Mouse (Mus musculus): ENCODE results near the gene Traf2. TPM values are rescaled to one million over a fixed set of nuclear protein-coding genes. Genes with fewer than 3 reads are reported as not detected.

The Traf2 gene
- polyA plus RNA-seq (2016; fragmentation: Nextera tagmentation; extraction: Ambion mirVana): 26.9 and 28.0 TPM in 2 replicates

- Histone ChIP-seq H3K4me3 (peak within 1 kb of the TSS; percentile 70), H3K27me3 (replicated peaks) (no peaks in the 10 kb centered on the region), H3K36me3 (no peaks in the 10 kb centered on the region), H3K4me1 (peaks cover 10% of the 10 kb centered on the region), H3K27ac (no peak within 1 kb of the TSS), H3K4me2 (replicated peaks) (peak within 1 kb of the TSS; percentile 72), H3K9me3 (no peaks in the 10 kb centered on the region), H3K9ac (peak within 1 kb of the TSS; percentile 67)
- 3% methylated on average over 48 of the region's 48 CpGs for WGBS
- ATAC-seq (ENCODE audit: low FRiP score, low read depth): peak; percentile 99
Measured at GRCm38 (mm10) chr2:25546811-25547491, at the start of gene Traf2. Gene Traf2, minus strand, starts transcription at chr2:25546940.

- H3K9ac ChIP-seq: no peak overlapping the region
- no peaks in the 10 kb centered on the region for H3K9me3 ChIP-seq
- H3K27ac ChIP-seq: no peak overlapping the region
- H3K4me2 ChIP-seq (replicated peaks): no peak overlapping the region
- no peaks in the 10 kb centered on the region for H3K4me1 ChIP-seq
- H3K36me3 ChIP-seq: peaks cover 90% of the 10 kb centered on the region
- H3K4me3 ChIP-seq: no peak overlapping the region
- H3K27me3 ChIP-seq (replicated peaks): no peaks in the 10 kb centered on the region
- ATAC-seq (ENCODE audit: low FRiP score, low read depth): no peak
- WGBS: 88% methylated on average over 2 of the region's 2 CpGs
Measured at GRCm38 (mm10) chr2:25591863-25592262, 45.1 kb upstream of the Traf2 start.

- Histone ChIP-seq H3K4me3 (no peak overlapping the region), H3K4me1 (peaks cover 5% of the 10 kb centered on the region; the same call in 1 of the 2 replicates), H3K27ac (no peak overlapping the region), H3K36me3 (peaks cover 92% of the 10 kb centered on the region), H3K9ac (no peak overlapping the region), H3K9me3 (no peaks in the 10 kb centered on the region), H3K4me2 (replicated peaks) (no peak overlapping the region), H3K27me3 (replicated peaks) (no peaks in the 10 kb centered on the region)
- 96% methylated on average over 8 of the region's 8 CpGs for WGBS
- ATAC-seq (ENCODE audit: low FRiP score, low read depth): no peak
Measured at GRCm38 (mm10) chr2:25588227-25588907, 41.6 kb upstream of the Traf2 start.

GRCm38 (mm10) chr2:25587290-25587689 lies 40.5 kb upstream of the Traf2 start:
- 90% methylated on average over 8 of the region's 8 CpGs for WGBS
- Histone ChIP-seq H3K27ac (no peak overlapping the region), H3K9ac (no peak overlapping the region), H3K9me3 (no peaks in the 10 kb centered on the region), H3K4me2 (replicated peaks) (no peak overlapping the region), H3K36me3 (peaks cover 85% of the 10 kb centered on the region), H3K4me1 (peaks cover 16% of the 10 kb centered on the region), H3K4me3 (no peak overlapping the region), H3K27me3 (replicated peaks) (no peaks in the 10 kb centered on the region)
- ATAC-seq (ENCODE audit: low FRiP score, low read depth): no peak

- H3K4me3 ChIP-seq: no peak overlapping the region
- H3K36me3 ChIP-seq: peaks cover 69% of the 10 kb centered on the region
- H3K4me1 ChIP-seq: peaks cover 31% of the 10 kb centered on the region
- H3K27ac ChIP-seq: no peak overlapping the region
- no peaks in the 10 kb centered on the region for H3K9me3 ChIP-seq
- no peak for ATAC-seq (ENCODE audit: low FRiP score, low read depth)
- H3K9ac ChIP-seq: no peak overlapping the region
- H3K27me3 ChIP-seq (replicated peaks): peaks cover 5% of the 10 kb centered on the region
- no peak overlapping the region for H3K4me2 ChIP-seq (replicated peaks)
- 87% methylated on average over 3 of the region's 3 CpGs for WGBS
Measured at GRCm38 (mm10) chr2:25585601-25586000, 38.9 kb upstream of the Traf2 start.

- whole genome bisulfite sequencing: 86% methylated on average over 4 of the region's 4 CpGs
- ATAC-seq (ENCODE audit: low FRiP score, low read depth): no peak
- H3K27me3 ChIP-seq (replicated peaks): peaks cover 13% of the 10 kb centered on the region
- H3K4me3 ChIP-seq: no peak overlapping the region
- H3K9me3 ChIP-seq: no peaks in the 10 kb centered on the region
- no peak overlapping the region for H3K4me2 ChIP-seq (replicated peaks)
- no peak overlapping the region for H3K9ac ChIP-seq
- H3K27ac ChIP-seq: no peak overlapping the region
- peaks cover 62% of the 10 kb centered on the region for H3K36me3 ChIP-seq
- peaks cover 35% of the 10 kb centered on the region for H3K4me1 ChIP-seq
Measured at GRCm38 (mm10) chr2:25584856-25585255, 38.1 kb upstream of the Traf2 start.

- peaks cover 42% of the 10 kb centered on the region for H3K4me1 ChIP-seq
- H3K4me2 ChIP-seq (replicated peaks): no peak overlapping the region
- no peak overlapping the region for H3K9ac ChIP-seq
- no peaks in the 10 kb centered on the region for H3K9me3 ChIP-seq
- no peak overlapping the region for H3K27ac ChIP-seq
- H3K27me3 ChIP-seq (replicated peaks): peaks cover 20% of the 10 kb centered on the region
- WGBS: 92% methylated on average over 3 of the region's 3 CpGs
- H3K36me3 ChIP-seq: peaks cover 57% of the 10 kb centered on the region
- H3K4me3 ChIP-seq: no peak overlapping the region
- no peak for ATAC-seq (ENCODE audit: low FRiP score, low read depth)
Measured at GRCm38 (mm10) chr2:25584152-25584551, 37.4 kb upstream of the Traf2 start.

GRCm38 (mm10) chr2:25583571-25583970 lies 36.8 kb upstream of the Traf2 start:
- Histone ChIP-seq H3K4me2 (replicated peaks) (no peak overlapping the region), H3K27me3 (replicated peaks) (peaks cover 26% of the 10 kb centered on the region), H3K4me3 (no peak overlapping the region), H3K27ac (no peak overlapping the region), H3K4me1 (peaks cover 47% of the 10 kb centered on the region), H3K36me3 (peaks cover 53% of the 10 kb centered on the region), H3K9me3 (no peaks in the 10 kb centered on the region), H3K9ac (no peak overlapping the region)
- ATAC-seq (ENCODE audit: low FRiP score, low read depth): no peak
- 77% methylated on average over 4 of the region's 4 CpGs for WGBS

GRCm38 (mm10) chr2:25583120-25583481 lies 36.4 kb upstream of the Traf2 start:
- Histone ChIP-seq H3K36me3 (peaks cover 49% of the 10 kb centered on the region), H3K4me3 (no peak overlapping the region), H3K9ac (no peak overlapping the region), H3K27me3 (replicated peaks) (peaks cover 30% of the 10 kb centered on the region), H3K9me3 (no peaks in the 10 kb centered on the region), H3K4me2 (replicated peaks) (no peak overlapping the region; the same call in 1 of the 2 replicates), H3K4me1 (peaks cover 51% of the 10 kb centered on the region), H3K27ac (no peak overlapping the region)
- ATAC-seq (ENCODE audit: low FRiP score, low read depth): 0 out of 2 replicates have a peak, but pooled peaks have one; percentile 8
- 79% methylated on average over 6 of the region's 6 CpGs for WGBS

GRCm38 (mm10) chr2:25582466-25583119 lies 35.9 kb upstream of the Traf2 start:
- peaks cover 44% of the 10 kb centered on the region for H3K36me3 ChIP-seq
- no peaks in the 10 kb centered on the region for H3K9me3 ChIP-seq
- H3K4me1 ChIP-seq: peaks cover 57% of the 10 kb centered on the region
- H3K27me3 ChIP-seq (replicated peaks): peaks cover 36% of the 10 kb centered on the region
- no peak overlapping the region for H3K4me3 ChIP-seq
- ATAC-seq (ENCODE audit: low FRiP score, low read depth): 0 out of 2 replicates have a peak, but pooled peaks have one; percentile 28
- no peak overlapping the region for H3K9ac ChIP-seq
- H3K4me2 ChIP-seq (replicated peaks): peak overlapping the region; percentile 60
- WGBS: 45% methylated on average over 12 of the region's 12 CpGs
- H3K27ac ChIP-seq: no peak overlapping the region; the same call in 1 of the 2 replicates

GRCm38 (mm10) chr2:25581901-25582301 lies 35.2 kb upstream of the Traf2 start:
- Histone ChIP-seq H3K27me3 (replicated peaks) (peaks cover 42% of the 10 kb centered on the region), H3K36me3 (peaks cover 37% of the 10 kb centered on the region), H3K9me3 (no peaks in the 10 kb centered on the region), H3K4me3 (no peak overlapping the region), H3K27ac (no peak overlapping the region), H3K9ac (no peak overlapping the region), H3K4me1 (peaks cover 62% of the 10 kb centered on the region), H3K4me2 (replicated peaks) (peak overlapping the region; percentile 60)
- no peak; the same call in 1 of the 2 replicates for ATAC-seq (ENCODE audit: low FRiP score, low read depth)
- 41% methylated on average over 6 of the region's 6 CpGs for WGBS

GRCm38 (mm10) chr2:25581294-25581864 lies 34.6 kb upstream of the Traf2 start, which contains the start of gene Ajm1:
Gene Ajm1, minus strand, starts transcription at chr2:25581757.
- WGBS: 7% methylated on average over 19 of the region's 19 CpGs
- H3K27me3 ChIP-seq (replicated peaks): peaks cover 48% of the 10 kb centered on the region
- peak within 1 kb of the TSS; percentile 60 for H3K4me2 ChIP-seq (replicated peaks)
- peak; percentile 56 for ATAC-seq (ENCODE audit: low FRiP score, low read depth)
- no peaks in the 10 kb centered on the region for H3K9me3 ChIP-seq
- peak within 1 kb of the TSS; percentile 35 for H3K4me3 ChIP-seq
- peaks cover 32% of the 10 kb centered on the region for H3K36me3 ChIP-seq
- H3K4me1 ChIP-seq: peaks cover 62% of the 10 kb centered on the region
- no peak within 1 kb of the TSS; the same call in 1 of the 2 replicates for H3K27ac ChIP-seq
- H3K9ac ChIP-seq: peak within 1 kb of the TSS; percentile 44; the same call in 1 of the 2 replicates
